Mouse (Mus musculus) layer of hippocampus, adult 8-10 months (tissue): ENCODE measurements around the gene P3h4. TPM values are rescaled to one million over a fixed set of nuclear protein-coding genes. Genes with fewer than 3 reads are reported as not detected.

ENCODE experiments used
- DNase-seq, 2 experiments: peaks; one replicate each; pipeline ENCODE4 v3.0.0; 2022; ENCODE audit warnings: low spot score in 2 of 2
- total RNA-seq, 4 experiments: library from RNA; stranded (reverse); gene quantifications; 2 replicates each; pipeline ENCODE4 v1.2.4; 2022

The P3h4 gene
- total RNA-seq, 4 experiments from 2014 or later = 9.3 to 12.4 (median 10.6) TPM

DNA sequence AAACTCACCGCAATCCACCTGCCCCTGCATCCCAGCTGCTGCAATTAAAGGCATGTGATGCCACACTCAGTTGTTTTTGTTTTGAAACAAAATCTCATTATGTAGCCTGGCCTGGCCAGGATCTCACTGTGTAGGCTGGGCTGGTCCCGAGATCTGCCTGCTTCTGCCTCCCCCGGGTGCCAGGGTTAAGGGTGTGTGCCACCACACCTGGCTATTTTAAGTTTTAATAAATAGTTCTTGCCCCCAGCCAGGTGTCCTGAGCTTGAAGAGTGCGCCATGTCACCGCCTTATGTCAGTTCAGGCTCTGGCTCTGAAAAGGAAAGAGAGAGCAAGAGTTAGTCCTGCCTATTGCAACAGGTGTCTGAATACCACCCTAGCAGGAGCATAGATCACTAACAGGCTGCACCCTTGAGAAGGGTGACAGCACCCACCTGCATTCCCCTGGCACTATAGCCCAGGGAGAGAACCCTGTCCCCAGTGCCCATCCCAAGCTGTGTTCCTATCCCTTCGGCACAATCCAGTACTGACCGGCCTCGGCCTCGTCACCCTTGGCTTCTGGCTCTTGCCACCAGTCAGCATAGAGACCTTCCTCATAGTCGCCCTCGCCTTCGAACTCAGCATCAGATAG is 5.7 kb downstream of the P3h4 start:
- no peak for DNase-seq

- peak in 1 of 2 experiments; percentile 68 for DNase-seq
These were observed 6.4 kb downstream of the P3h4 start for GRCm38 (mm10) chr11:100408076-100408834.

- DNase-seq = no peak
These were observed 7.5 kb downstream of the P3h4 start for GRCm38 (mm10) chr11:100406995-100407705.

DNA sequence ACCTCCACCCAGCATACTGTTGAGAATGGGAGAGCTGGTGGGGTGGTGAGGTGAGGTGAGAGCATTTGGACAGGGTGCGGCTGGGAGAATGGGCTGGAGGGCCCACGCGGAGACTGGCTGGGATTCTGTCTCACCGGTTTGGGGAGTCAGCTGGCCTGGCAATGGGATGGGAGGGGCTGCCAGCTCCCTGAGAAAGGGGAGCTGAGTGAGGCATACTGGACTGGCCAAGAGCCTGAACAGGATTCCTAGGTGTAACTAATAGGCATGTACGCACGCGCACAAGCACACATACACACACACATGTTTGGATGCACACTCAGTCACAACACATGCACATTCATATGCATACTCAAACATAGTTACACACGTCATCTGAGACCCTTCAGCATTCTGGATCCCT is 8.4 kb downstream of the P3h4 start:
- no peak for DNase-seq

DNA sequence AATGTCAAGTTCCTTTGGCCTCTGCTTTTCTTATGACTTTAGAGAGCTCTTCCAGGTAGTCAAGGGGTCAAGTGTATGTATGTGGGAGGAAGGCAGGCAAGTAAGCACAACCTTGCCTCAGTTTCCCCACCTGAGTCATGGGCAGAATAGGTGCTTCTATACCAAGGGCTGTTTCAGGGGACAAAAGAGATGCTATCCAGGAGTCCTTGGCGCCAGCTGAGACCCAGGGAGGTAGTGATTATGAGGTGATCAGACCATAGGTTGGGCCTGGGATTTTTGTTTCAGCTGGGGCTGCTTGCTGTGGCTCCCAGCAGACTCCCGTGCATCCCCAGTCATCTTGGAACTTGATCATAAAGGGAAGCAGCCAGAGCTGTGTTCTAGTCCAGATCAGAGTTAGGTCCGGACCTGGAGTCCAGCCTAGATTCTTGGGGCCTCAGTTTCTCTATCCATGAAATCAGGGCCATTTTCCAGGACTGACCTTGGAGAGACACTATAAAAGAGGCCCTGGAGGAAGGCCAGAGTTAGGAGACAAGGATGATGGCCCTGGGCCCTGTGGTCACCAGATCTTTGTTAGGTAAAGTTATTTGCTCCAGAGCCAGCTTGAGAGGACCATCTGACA is 10.1 kb downstream of the P3h4 start:
- DNase-seq = no peak

DNA sequence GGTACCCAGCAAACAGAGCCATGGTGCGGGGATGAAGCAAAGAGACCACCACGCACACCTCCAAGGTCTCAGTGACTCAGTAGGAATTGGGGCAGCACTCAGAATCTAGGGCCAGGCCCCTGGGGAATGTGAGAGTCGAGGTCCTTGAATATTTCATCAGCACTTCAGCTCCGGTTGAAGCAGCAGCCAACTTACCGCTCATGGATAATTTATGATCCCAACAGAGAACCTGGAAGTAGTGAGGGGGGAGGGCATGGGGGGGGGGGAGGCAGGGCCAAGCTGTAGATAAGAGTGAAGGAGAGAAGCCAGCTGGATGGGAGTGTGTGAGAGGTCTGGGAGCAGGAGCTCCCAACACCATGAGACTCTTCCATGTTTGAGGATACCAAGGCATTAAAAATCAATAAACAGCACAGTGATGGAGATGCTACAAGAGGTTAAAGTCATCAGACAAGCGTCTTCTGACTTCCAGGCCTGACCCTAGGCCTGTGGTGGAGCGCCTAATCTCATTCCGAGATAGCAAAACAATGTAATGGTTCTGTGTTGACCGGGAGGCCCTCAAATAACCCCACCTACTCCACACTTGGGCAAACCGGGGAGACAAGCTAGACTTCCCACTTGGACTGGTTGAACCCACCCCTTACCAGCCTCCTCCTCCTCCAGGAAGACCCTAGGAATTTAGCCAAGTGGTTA is 11.0 kb downstream of the P3h4 start:
- DNase-seq = no peak

DNA sequence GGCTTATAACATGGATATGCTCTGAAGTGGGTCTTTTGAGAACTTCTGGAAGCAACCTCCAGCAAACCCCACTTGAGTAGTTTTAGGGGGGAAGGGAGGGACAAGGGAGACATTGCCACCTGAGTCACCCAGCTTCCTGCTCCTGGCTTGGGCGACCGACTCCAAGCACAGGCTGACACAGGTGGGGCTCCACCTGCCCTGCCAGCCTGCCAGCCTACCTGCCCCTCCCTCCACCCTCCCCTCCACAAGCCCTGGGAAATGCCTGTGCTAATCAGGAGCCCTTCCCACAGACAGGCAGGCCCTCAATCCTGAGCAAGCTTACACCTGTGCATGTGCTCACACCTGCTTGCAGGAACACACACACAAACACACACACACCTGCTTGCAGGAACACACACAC is 12.0 kb downstream of the P3h4 start:
- no peak for DNase-seq

DNA sequence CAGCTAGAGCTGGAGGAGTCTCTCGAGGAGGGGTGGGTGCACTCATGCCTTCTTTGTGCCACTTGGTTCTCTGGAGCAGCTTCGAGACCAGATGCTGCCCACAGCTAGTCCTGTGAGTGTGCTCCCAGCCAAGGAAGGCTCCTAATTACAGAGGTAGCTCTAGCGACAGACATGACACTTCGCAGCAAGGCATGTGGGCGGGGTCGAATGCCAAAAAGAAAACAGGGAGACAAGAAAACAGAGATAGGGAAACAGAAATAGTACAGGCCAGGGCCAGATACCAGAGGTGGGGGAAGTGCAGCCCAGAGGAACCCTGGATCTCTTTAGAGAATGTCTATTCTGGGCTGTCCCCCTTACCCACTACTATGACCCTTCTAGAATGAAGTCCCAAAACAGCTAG is 12.4 kb downstream of the P3h4 start:
- no peak for DNase-seq

DNA sequence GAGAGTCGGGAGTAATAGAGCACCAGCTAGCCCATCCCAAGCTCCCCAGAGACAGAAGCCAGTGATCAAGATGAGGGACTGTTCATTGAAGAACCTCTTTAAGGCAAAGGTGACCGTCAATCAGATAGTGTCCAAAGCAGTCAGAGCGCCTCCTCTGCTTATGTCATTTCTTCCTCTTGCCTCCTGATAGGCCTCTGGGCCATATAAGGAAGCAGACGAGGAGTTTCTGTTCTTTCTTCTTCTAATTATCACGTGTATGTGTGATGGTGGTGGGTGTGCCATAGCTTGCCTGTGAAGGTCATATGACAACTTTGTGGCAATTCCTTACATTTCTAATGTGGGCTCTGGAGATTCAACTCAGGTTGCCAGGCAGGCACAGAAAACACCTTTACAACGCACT is 13.8 kb downstream of the P3h4 start:
- DNase-seq = no peak

- no peak for DNase-seq
These were observed 14.7 kb downstream of the P3h4 start for GRCm38 (mm10) chr11:100399727-100400538.

GRCm38 (mm10) chr11:100399320-100399719 is 15.3 kb downstream of the P3h4 start:
- no peak for DNase-seq

DNA sequence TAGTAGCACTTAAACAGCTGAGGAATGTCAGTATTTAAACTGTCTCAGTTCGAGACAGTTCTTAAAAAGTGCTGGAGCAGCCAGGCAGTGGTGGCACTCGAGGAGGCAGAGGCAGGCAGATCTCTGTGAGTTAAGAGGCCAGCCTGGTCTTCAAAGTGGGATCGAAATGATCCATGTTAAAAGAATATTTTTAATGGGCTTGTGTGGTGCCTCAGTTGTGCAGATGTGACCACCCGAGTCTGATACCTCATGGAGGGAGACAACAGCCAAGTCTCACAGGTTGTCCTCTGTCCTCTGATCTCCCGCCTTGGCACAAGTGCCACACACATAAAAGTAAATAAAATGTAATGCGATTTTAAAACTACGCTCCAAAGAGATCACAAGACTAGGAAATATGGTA is 16.1 kb downstream of the P3h4 start:
- DNase-seq = no peak

DNA sequence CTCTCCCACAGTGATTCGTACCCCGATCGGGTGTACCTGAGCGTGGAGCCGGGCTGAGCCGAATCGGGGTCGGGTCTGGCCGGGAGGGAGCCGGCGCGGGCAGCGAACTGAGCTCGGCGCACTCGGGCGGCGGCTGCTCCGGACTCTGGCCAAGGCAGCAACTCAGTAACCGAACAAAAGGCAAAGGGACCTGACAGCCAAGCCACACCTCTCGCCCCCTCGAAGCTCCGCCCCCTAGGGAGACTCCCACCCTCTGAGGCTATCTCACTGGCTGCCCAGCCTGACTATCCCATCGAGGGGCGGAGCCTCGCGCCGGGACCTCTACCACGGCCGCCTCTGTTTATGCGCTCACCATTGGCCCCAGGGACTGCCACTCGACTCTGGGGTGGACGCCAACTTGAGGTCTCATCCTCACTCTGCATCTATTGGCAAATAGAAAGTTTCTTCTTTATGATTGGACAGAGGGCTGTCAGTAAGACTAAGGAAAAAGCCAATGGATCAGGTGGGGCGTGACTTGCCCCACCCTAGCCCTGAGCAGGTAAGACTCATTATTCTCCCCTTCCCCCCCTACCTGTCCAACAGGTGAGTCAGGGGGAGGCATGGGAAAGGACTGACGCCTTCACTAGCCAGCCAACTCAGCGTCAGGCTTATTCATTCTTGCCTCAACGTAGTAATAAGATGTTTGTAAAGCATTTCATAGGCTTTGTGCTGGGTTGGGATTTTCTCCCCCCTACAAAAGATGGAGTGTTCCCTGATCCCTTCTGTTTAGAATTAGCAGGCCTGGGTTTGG is 16.8 kb downstream of the P3h4 start, which contains the start of gene Jup:
Gene Jup (minus strand): TSS at position 164 of the 790 bp plus-strand sequence.
- peak; percentile 100 for DNase-seq

DNA sequence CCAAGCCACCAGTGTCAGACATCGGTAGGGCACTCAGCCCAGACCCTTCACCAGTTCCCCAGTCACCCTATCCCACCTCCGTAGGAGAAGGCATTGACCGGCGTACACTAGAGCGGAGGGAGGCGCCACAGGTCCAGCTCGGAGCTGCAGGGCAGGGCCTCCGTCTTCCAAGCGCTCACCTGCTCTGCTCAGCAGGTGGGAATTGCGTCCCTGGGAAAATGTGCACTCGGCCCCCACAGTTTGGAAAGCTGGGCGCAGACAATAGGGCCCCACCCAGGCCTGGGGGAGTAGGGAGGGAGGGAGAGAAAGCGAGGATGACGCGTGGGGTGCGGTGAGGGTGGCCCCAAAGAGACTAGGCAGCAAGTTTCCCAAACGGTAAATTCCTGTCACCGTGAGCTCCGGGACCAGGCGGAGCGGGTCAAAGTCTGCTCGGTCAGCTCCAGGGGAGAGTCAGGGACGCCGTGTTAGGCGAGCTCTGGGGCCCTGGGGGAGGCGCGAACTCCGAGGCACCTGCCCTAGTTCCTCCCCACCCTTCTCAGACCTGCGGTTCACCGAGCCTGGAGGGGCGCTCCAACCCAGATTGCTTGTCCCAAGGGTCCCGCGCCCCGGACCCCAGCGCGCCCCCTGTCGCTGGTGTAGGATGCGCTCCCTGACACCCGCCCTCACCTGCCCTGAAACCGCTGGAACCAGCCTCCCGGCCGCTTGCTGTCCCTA is 17.6 kb downstream of the P3h4 start:
- no peak for DNase-seq

DNA sequence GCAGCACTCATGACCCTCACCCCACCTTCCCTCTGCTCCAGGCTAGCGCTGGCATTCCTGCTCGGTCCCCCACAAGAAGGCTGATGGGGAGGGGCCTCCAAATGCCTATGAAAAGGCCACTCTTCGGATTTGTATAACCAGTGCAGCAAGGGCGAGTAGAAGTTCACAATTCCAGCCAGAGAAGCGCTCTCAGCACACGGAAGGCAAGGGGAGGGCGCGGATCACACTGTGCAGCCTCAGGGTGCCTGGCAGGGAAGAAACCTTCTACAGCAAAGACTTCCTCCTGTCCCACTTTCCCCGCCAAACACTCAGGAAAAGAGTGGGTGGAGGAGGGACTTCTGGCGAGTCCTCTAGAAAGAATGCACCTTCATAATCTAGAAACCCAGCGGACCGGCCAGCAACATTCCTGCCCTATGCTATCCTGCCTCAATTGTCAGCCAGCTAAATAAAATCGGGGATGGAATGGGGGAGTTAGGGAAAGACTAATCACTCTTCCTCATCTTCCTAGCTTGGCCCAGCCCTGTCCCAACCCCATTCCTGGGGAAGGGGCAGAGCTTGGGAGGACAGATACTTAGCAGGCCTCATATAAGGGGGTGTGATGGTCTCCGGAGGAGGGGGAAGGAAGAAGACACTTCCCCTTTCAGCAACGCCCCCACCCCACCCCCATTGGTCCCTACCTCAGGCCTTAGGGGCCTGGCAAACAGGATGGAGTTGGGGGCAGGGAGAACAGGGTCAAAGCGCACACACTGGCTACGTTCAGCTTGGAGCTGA is 18.6 kb downstream of the P3h4 start:
- DNase-seq = no peak

DNA sequence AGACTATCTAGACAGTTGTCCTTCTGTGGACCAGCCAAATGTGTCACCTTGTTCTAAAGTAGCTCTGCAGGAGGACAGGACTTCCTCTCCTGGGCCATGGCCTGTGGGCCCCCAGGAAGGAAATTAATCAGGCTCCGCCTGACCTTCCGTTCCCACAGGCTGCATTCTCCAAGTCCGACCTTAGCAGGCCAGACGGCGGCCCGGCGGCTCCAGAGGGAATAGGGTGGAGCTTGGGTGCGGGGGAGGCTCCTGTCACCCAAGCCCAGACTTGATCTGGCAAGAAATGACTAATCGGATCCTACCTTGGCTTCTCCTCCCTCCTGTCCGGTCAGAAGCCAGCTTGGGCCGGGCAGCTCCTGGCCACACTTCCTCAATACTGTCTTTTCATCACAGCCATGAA is 19.4 kb downstream of the P3h4 start:
- DNase-seq = no peak

GRCm38 (mm10) chr11:100394353-100395074 is 20.1 kb downstream of the P3h4 start:
- no peak for DNase-seq

GRCm38 (mm10) chr11:100393733-100394132 is 20.9 kb downstream of the P3h4 start:
- DNase-seq = no peak
